Mouse (Mus musculus): ENCODE data around the gene Fam71e1.

Fam71e1 gene

DNA sequence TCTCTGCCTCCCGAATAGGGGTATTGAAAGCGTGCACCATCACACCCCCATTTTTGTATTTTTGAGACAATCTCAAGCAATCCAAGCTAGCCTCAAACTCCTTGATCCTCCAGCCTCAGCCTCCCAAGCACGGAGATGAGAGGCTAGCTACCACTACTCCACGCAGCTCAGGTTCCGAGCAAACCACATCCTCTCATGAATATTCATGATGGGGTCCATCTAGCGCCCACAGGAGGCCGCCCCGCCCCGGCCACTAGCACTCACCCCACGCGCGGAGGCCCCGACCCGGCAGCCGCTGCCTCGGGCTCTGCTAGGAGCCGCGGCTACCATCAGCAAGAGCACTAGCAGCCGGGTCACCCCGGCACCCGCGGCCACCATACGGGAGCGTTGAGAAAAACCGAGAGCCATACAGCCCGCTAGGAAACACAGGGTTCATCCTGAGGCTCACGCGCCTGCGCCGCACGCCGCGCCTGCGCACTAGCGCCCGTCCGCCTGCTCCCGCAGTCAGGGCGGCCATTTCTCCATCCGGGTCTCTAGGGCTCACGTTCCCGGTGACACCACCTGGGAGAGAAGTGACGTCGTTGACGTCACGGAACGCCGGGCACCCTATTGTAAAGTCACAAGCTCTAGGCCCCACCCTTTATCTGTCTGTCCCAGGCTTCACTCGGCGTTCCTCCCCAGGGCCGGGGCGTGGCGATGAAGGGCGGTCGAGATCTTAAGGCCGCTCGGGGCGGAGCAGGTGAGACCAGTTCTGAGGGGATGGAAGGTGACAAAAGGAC lies at the start of gene Fam71e1, which contains the start of gene Emc10:
Gene Fam71e1 (plus strand): TSS at position 590 of the 779 bp plus-strand sequence.
Gene Emc10 (minus strand): TSS at position 538 of the 779 bp plus-strand sequence.
- peak; percentile 98 to 99 for DNase-seq (ENCODE audit: low spot score in 2 of 2)

DNA sequence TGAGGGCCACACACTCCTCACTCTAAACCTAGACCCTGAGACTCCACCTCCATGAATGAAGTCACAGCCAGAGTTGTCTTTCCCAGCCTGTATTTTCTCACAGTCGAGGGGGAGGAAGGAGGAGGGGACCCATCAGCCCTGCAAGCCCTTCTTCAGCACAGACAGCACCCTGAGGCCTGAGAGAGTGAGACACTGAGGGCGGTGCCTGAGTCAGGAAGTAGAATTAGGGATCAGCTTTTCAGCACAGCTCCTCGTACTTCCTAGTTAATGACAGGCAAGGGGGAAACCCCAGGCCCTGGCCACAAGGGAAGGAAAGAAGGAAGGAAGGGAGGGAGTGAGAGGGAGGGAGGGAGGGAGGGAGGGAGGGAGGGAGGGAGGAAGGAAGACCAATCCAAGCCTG lies 43.1 kb upstream of the Fam71e1 start:
- DNase-seq (ENCODE audit: low spot score in 2 of 2), result no peak

DNA sequence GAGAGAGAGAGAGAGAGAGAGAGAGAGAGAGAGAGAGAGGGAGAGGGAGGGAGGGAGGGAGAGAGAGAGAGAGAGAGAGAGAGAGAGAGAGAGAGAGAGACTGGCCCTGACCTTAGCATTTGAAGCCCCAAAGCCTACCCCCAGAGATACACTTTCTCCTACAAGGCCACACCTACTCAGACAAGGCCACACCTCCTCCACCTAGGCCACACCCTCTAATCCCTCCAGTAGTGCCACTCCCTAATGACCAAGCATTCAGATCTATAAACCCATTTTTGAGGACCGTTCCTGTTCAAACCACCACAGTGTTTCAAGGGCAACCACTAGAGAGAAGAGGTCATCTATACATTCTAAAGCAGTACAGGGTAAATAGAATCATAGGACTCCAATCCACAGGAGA lies 40.1 kb upstream of the Fam71e1 start:
- no peak for DNase-seq (ENCODE audit: low spot score in 2 of 2)

GRCm38 (mm10) chr7:44460067-44460466 lies 36.3 kb upstream of the Fam71e1 start:
- DNase-seq (ENCODE audit: low spot score in 2 of 2), result peak in 1 of 2 experiments; percentile 3

DNA sequence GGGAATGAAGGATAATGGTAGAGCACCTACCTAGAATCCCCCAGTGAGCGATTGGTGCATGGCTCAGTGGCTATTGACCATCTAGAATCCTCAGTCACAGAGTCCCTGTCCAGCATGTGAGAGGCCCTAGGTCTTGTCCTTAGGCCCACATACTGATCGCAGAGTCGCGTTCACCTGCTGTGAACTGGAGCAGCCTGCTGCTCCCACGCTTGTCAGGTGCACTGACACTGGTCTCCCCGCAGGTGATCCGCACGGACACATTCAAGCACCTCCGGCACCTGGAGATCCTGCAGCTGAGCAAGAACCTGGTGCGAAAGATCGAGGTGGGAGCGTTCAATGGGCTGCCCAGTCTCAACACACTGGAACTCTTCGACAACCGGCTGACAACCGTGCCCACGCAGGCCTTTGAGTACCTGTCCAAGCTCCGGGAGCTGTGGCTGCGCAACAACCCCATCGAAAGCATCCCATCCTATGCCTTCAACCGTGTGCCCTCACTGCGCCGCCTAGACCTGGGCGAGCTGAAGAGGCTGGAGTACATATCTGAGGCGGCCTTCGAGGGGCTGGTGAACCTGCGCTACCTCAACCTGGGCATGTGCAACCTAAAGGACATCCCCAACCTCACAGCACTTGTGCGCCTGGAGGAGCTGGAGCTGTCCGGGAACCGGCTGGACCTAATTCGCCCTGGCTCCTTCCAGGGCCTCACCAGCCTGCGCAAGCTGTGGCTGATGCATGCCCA lies 35.4 kb upstream of the Fam71e1 start:
- DNase-seq (ENCODE audit: low spot score in 2 of 2), result peak in 1 of 2 experiments; percentile 15

DNA sequence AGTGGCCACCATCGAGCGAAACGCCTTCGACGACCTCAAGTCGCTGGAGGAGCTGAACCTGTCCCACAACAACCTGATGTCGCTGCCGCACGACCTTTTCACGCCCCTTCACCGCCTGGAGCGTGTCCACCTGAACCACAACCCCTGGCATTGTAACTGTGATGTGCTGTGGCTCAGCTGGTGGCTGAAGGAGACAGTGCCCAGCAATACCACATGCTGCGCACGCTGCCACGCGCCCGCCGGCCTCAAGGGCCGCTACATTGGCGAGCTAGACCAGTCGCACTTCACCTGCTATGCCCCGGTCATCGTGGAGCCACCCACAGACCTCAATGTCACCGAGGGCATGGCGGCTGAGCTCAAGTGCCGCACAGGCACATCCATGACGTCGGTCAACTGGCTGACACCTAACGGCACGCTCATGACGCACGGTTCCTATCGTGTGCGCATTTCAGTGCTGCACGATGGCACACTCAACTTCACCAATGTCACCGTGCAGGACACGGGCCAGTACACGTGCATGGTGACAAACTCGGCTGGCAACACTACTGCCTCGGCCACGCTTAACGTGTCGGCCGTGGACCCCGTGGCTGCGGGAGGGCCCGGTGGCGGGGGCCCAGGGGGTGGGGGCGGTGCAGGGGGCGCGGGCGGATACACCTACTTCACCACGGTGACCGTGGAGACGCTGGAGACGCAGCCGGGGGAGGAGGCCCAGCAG lies 34.7 kb upstream of the Fam71e1 start:
- DNase-seq (ENCODE audit: low spot score in 2 of 2), result peak in 1 of 2 experiments; percentile 16

DNA sequence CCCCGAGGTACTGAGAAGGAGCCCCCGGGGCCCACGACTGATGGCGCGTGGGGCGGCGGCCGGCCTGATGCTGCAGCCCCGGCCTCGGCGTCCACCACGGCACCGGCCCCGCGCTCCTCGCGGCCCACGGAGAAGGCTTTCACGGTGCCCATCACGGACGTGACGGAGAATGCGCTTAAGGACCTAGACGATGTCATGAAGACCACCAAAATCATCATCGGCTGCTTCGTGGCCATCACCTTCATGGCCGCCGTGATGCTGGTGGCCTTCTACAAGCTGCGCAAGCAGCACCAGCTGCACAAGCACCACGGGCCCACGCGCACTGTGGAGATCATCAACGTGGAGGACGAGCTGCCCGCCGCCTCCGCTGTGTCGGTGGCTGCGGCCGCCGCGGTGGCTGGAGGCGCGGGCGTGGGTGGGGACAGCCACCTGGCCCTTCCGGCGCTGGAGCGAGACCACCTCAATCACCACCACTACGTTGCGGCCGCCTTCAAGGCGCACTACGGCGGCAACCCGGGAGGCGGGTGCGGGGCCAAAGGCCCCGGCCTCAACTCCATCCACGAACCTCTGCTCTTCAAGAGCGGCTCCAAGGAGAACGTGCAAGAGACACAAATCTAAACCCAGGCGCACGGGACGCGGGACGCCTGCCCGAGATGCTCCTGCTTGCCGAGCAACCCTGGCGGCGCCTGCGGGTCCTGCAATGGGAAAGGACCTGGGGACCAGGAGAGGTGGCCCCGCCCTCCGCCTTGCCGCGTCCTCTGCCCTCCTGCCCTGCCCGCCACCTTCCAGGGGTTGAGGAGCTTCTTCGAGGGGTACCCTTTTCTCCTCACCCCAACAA lies 33.9 kb upstream of the Fam71e1 start:
- DNase-seq (ENCODE audit: low spot score in 2 of 2), result peak in 1 of 2 experiments; percentile 60

DNA sequence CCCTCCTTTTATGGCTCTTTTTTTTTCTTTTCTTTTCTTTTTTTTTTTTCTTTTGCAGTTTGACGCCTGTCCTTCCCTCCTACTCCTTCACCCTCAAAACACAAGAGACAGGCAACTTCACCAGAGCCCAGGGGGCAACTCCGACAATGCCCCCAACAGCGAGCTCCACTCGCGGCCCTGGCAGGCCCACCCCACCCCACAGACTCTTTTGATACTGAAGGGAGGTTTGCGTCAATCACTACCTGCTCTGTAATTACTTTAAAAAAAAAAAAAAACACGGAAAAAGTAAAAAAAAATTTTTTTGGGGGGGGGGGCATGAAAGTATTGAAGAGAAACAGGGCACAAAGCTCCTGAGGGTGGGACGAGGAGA lies 33.3 kb upstream of the Fam71e1 start:
- DNase-seq (ENCODE audit: low spot score in 2 of 2), result no peak

DNA sequence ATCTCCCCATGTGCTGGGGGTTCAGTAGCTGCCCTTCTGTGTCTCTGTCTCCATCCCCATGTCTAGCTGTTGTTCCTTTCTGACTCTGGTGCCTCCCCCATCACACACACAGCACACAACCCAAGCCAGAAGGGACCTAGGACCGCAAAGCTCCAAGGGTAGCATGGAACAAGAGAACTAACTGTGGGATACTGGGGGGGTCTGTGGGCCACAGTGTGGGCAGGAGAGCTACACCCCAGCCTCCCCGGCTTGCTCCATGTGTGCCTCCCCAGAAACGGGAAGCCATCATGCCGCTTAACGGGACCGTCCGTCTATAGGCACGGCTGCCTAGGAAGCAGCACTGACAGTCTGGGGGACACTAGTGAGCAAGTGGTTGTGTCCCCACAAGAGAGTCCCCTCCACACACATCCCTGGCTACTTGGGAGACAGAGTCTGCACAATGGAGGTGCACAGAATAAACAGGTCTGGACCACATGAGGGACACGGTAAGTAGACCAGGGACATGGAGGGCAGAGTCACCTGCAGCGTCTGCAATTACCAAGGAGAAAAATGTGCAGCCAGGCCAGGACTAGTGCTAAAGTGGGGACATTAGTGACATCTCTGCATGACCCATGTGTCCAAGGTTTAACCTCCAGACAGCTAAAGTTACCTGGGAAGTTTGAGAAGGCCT lies 32.7 kb upstream of the Fam71e1 start:
- DNase-seq (ENCODE audit: low spot score in 2 of 2), result peak in 1 of 2 experiments; percentile 34

DNA sequence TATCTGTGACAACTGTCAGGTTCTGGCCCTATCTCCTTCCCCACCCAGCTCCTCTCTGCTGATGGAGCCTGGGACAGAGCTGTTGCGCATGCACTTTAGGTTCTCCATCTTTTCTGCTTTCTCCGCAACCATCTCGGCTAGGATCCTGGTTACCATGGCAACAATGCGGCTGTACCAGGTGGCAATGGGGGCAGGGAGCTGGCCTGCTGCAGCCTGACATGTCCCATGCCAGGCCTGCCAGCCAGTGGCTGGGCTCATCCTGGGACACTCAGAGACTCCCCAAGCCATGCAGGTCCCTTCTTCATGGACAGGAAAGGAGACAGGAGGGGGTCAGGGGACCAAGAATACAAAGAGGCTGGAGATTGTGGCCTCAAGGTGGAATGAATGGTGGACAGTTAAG lies 31.9 kb upstream of the Fam71e1 start:
- peak; percentile 78 to 86 for DNase-seq (ENCODE audit: low spot score in 2 of 2)

GRCm38 (mm10) chr7:44465111-44465510 lies 31.3 kb upstream of the Fam71e1 start, which contains the start of gene Aspdh:
TSS of gene Aspdh (plus strand) at chr7:44465391.
- DNase-seq (ENCODE audit: low spot score in 2 of 2), result no peak

- peak in 1 of 2 experiments; percentile 4 for DNase-seq (ENCODE audit: low spot score in 2 of 2)
Observed at GRCm38 (mm10) chr7:44466006-44466887, 30.1 kb upstream of the Fam71e1 start.

DNA sequence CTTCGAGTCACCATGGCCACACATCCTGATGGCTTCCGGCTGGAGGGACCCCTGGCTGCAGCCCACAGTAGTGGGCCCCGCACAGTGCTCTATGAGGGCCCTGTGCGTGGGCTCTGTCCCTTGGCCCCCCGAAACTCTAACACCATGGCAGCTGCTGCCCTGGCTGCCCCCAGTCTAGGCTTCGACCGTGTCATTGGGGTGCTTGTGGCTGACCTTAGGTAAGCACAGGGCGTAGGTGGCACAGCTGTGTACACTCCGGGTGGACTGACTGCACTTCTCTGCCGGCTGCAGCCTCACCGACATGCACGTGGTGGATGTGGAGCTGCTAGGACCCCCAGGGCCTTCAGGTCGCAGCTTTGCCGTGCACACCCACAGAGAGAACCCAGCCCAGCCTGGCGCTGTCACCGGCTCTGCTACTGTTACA lies 29.5 kb upstream of the Fam71e1 start:
- peak in 1 of 2 experiments; percentile 15 for DNase-seq (ENCODE audit: low spot score in 2 of 2)

DNA sequence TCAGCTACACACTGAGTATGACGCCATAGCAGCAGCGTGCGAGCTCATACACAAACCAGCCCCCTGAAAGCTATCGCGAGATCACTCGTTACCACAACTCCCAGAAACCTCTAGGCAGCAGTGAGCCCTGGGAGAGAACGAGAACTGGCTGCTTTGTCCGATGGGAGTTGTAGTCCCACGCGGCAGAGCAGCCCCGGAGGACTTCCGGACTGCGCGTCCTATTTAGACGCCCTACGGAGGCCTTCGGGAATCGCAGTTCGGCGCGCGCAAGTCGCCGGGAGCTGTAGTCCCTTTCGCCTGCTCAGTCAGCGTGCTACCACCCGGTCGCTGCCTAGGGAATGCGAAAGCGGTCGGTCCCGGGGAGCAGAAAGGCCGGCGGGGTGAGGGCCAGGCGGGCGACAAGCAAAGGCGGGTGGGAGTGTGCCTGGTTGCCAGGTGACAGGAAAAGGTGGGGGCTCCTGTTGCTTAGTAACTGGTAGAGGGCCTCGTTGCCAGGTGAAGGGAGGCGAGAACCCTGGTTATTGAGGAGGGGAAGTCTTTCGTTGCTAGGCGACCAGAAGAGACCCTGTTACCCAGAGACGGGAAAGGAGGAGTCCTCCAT lies 28.5 kb upstream of the Fam71e1 start, which contains the start of gene Josd2:
Gene Josd2 (plus strand): TSS at position 170 of the 601 bp plus-strand sequence.
- DNase-seq (ENCODE audit: low spot score in 2 of 2), result peak; percentile 96 to 97

DNA sequence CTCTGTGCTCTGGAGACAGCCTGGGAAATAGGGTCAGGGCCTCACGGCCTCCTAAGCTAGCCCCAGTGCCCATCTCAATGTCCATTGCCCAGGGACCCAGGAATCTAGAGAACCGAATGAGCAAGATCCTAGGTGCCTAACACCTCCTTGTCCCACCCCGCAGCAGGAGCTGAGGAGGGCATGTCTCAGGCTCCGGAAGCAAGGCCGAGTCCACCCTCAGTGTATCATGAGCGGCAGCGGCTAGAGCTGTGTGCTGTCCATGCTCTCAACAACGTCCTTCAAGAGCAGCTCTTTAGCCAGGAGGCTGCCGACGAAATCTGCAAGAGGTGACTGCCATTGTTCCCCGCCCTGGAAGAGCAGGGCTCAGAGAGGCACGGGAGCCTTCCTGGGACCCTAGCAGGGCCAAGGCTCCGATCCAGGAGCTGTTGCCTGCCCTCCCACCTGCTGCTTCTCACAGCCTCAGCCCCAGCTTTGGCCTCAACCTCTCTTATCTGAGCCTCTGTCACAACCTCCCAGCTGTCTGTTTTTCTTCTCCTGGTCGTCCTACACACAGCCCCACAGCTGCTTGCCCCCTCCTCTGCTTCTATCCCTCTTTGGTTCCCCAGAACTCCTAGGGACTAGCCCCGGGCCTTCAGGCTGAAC lies 27.6 kb upstream of the Fam71e1 start:
- DNase-seq (ENCODE audit: low spot score in 2 of 2), result no peak

DNA sequence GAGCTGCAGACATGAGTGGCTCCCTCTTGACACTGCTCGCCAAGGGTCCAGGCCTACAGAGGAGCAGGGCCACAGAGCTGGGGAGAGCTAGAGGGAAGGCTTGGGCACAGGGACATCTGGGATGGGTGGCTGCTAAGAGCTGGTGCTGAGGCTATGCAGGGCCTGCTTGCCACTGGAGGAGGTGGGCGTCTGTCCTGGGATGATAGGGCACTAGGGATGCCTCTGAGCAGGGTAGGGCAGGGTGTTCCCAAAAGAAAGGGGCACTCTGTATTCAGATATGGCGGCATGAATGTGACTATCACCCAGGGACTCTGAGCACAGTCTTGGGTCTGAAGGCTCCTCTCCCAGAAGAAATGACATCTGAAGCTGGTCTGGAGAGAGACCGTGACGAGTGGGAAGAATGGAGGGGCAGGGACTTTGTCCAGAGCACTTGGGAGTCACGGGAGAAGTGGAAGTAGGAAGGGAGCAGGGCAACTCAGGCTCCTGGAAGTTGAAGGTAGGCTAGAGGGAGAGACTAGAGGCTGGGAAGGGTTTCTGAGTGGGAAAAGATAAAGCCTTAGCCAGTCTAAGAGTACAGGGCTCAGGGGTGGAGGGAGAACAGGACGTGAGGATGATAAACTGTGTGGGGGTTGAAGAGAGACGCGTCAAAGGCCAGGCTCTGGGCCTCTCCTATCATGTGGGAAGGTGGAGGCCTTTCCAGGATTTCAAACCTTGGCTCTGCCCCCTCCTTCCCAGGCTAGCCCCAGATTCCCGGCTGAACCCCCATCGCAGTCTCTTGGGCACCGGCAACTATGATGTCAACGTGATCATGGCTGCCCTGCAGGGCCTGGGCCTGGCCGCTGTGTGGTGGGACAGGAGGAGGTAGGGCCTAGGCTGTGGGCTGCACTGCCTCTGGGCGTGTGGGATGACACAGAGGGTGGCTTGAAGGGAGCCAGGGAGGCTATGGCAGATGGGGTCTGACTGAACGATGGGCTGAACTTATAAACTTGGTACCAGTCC lies 26.4 kb upstream of the Fam71e1 start:
- no peak for DNase-seq (ENCODE audit: low spot score in 2 of 2)
